Mouse (Mus musculus) embryo, embryonic 10.5 days (tissue): ENCODE data around the gene Opcml.

Source experiments
- DNase-seq: peaks from one replicate; pipeline ENCODE4 v3.0.0-alpha.2; 2015; ENCODE audit warnings: low spot score

Opcml gene

GRCm38 (mm10) chr9:28439433-28440191 is 649.0 kb downstream of the Opcml start:
- DNase-seq = no peak

GRCm38 (mm10) chr9:28440192-28440795 is 649.7 kb downstream of the Opcml start:
- no peak for DNase-seq

GRCm38 (mm10) chr9:28444485-28444884 is 653.9 kb downstream of the Opcml start:
- DNase-seq = no peak

- DNase-seq = no peak
Observed at GRCm38 (mm10) chr9:28444972-28445371, 654.4 kb downstream of the Opcml start.

- DNase-seq = no peak
Observed at GRCm38 (mm10) chr9:28445863-28446262, 655.3 kb downstream of the Opcml start.

- DNase-seq = no peak
Observed at GRCm38 (mm10) chr9:28446278-28447064, 655.9 kb downstream of the Opcml start.

GRCm38 (mm10) chr9:28452509-28452908 is 661.9 kb downstream of the Opcml start:
- no peak for DNase-seq

GRCm38 (mm10) chr9:28453062-28453461 is 662.5 kb downstream of the Opcml start:
- no peak for DNase-seq

GRCm38 (mm10) chr9:28457982-28458770 is 667.6 kb downstream of the Opcml start:
- DNase-seq = no peak

- DNase-seq = no peak
Observed at GRCm38 (mm10) chr9:28463622-28464021, 673.0 kb downstream of the Opcml start.

- no peak for DNase-seq
Observed at GRCm38 (mm10) chr9:28469419-28469818, 678.8 kb downstream of the Opcml start.

GRCm38 (mm10) chr9:28471501-28471900 is 680.9 kb downstream of the Opcml start:
- peak; percentile 19 for DNase-seq

- no peak for DNase-seq
Observed at GRCm38 (mm10) chr9:28474586-28474985, 684.0 kb downstream of the Opcml start.

- DNase-seq = peak; percentile 13
Observed at GRCm38 (mm10) chr9:28481261-28481660, 690.7 kb downstream of the Opcml start.

- no peak for DNase-seq
Observed at GRCm38 (mm10) chr9:28488499-28488898, 697.9 kb downstream of the Opcml start.

- no peak for DNase-seq
Observed at GRCm38 (mm10) chr9:28489828-28490227, 699.3 kb downstream of the Opcml start.

- no peak for DNase-seq
Observed at GRCm38 (mm10) chr9:28490410-28490809, 699.8 kb downstream of the Opcml start.

- no peak for DNase-seq
Observed at GRCm38 (mm10) chr9:28499841-28500794, 709.5 kb downstream of the Opcml start.

- no peak for DNase-seq
Observed at GRCm38 (mm10) chr9:28513905-28514304, 723.3 kb downstream of the Opcml start.

- DNase-seq = no peak
Observed at GRCm38 (mm10) chr9:28533191-28533590, 742.6 kb downstream of the Opcml start.

GRCm38 (mm10) chr9:28535006-28535405 is 744.4 kb downstream of the Opcml start:
- no peak for DNase-seq
